Mouse (Mus musculus) c-Kit-positive CD71-positive TER-119-negative erythroid progenitor cells, embryonic 14.5 days (primary cell): ENCODE measurements around the gene Klhdc10.
A peak's percentile ranks its signal among the peaks of the same experiment; 100 is the strongest.
"Not testable (repeated sequence)": the region's sequence is repeated elsewhere in the genome, so short reads cannot be mapped to it uniquely, and the experiment has no call there.

Experiments
- DNase-seq: peaks from one replicate; pipeline ENCODE4 v3.0.0-alpha.2; 2013; ENCODE audit warnings: low read depth

Gene Klhdc10

DNA sequence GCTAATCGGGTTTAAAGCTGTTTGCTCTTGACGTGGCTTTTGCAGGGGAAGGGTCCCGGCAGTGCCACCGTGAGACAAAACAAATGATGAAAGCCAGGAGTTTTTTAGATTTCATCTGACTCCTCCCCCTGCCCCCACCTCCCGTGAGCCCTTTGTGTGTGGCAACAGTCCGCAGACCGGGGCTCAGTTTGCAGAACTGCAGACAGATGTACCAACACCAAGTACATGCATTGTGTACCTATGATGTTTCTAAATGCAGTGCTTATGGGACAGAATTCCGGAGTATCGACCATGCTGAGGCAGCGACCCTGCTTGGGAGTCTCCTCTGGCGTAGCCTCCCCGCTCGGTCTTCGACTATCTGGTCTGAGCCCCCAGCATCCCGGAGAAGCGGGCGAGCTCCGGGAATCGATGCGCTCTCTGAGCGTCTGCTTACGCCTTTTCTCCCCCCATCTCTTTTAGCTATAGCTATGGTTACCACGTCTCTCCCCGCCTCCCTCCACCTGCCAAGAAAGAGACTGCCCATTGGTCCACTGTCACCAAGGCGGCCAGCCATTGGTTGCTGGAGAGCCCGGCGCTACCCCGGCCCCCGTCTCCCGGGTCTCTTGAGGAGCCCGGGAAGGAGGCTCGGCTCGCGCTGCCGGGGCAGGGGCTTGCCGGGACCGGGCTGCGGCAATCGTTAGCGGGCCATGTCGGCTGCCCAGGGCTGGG lies at the start of gene Klhdc10:
Gene Klhdc10 (plus strand): TSS at position 561 of the 708 bp plus-strand sequence.
- peak; percentile 97 for DNase-seq

DNA sequence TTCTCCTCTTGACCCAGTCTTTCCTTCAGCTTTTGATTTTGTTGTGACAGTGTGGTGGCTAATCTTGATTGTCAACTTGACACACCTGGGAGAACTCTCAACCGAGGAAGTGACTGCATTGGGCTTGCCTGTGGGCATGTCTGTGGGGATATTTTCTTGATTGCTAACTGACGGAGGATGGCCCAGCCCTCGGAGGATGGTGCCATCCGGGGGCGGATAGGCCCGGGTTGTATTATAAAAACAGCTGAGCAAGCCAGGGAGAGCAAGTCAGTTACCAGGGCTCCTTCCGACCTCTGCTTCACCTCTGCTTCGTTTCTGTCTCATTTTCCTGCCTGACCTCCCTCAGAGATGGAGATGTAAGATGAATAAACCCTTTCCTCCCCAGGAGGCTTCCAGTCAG lies 48.9 kb upstream of the Klhdc10 start:
- DNase-seq: no peak

DNA sequence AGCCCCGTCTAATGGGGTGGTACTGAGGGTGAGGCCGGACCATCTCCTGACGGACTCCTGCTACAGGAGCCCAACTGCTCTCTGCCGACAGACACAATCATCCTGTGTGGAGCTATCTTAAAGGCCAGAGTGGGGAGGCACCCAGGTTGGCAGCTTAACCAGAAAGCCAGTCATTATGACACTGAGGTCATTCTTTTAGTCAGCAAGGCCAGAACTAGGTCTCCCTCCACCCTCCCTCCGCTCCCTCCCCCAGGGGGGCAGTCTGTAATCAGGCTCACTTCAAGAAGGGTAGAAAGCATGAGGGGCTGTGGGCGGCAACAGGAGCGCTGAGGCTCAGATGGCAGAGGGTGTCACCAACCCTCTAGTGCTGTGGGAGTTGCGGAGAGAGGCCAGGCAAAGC lies 48.0 kb upstream of the Klhdc10 start:
- no peak for DNase-seq

DNA sequence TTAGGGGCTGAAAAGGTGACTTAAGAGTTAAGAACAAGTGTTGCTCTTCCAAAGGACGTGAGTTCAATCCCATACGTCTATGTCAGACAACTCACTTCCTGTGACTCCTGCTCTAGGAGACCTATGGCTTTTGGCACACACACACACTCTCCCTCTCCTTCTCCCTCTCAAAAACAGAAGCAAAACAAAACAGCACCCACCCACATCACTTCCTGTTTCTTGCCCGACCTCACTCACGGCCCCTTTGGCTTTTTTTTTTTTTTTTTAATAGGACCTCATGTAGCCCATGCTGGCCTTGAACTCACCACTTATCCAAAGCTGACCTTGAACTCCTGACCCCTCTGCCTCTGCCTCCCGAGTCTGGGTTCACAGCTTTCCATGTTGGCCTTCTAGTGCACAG lies 46.9 kb upstream of the Klhdc10 start:
- DNase-seq: no peak

- DNase-seq: no peak
Measured at GRCm38 (mm10) chr6:30355701-30356100, 46.0 kb upstream of the Klhdc10 start.

DNA sequence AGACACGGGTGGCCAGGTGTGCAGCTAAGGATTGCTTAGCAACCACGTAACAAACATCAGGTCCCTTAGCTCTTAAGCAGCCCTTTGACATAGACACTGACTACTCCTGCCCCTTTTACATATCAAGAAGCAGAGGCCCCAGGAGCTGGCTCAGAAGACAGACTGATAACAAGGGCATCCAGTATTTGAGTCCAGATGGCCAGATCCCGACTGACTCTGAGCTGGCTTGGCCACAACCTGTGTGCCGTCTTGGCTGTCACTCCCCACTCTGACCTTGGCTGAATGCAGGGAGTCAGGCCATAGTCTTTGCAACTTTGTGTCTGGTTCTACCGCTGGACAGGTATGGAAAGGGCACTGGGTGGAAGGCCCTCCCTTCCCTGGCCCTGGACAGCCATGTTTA lies 45.5 kb upstream of the Klhdc10 start:
- no peak for DNase-seq

GRCm38 (mm10) chr6:30356680-30357079 lies 45.0 kb upstream of the Klhdc10 start:
- DNase-seq: no peak

GRCm38 (mm10) chr6:30357561-30358177 lies 44.0 kb upstream of the Klhdc10 start:
- DNase-seq: peak; percentile 71

GRCm38 (mm10) chr6:30359762-30360509 lies 41.7 kb upstream of the Klhdc10 start:
- DNase-seq: no peak

DNA sequence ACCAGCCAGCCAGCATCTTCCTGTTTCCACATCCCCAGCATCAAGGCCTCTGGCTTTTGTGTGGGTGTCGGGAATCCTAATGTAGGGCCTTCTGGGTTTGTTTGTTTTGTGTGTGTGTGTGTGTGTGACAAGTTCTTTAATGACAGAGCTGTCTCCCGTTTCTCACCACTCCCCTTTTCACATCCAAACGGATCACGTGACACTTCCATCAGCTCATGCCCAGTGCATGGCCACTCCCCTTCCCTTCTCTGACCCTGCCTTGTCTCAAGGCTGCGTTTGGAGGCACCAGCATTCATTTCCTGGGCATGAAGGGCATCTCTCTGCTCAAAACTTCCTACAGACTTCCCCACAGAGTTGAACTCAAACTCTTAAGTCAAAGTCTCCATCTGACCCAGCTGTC lies 37.9 kb upstream of the Klhdc10 start:
- DNase-seq: no peak

- no peak for DNase-seq
Measured at GRCm38 (mm10) chr6:30369291-30369690, 32.4 kb upstream of the Klhdc10 start.

DNA sequence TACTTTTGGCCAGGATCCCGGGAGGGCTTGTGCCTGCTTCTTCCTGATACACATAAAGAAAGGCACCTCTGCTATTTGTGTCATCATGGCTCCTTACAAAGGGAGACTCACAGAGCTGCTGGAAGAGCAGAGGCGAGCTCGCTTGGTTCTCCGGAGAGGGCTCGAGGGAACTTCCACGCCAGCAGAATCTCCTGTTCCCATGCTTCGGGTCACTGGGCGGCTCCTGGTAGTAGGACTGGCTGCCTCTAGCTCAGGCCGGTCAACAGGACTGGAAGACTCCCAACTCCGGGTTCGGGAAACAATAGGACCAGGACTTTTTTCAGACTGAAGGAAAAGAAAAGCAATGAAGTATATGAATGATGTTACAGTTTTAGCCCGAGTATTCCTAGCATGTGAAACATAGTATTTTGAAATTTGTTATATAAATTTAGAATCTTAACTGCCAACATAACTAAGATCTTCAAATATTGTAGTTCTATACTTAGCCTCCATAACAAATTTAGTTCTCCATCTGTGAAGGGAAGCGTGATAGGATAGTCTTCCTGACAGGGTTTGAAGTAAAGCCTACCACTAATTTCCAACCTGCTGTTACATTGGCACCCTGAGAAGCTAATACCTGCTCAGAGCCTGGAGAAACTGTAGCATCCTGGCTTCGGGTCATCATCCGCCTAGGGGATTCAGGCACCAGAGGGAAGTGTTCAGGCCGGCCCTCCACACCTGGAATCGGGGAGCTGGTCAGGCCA lies 28.9 kb upstream of the Klhdc10 start:
- no peak for DNase-seq

DNA sequence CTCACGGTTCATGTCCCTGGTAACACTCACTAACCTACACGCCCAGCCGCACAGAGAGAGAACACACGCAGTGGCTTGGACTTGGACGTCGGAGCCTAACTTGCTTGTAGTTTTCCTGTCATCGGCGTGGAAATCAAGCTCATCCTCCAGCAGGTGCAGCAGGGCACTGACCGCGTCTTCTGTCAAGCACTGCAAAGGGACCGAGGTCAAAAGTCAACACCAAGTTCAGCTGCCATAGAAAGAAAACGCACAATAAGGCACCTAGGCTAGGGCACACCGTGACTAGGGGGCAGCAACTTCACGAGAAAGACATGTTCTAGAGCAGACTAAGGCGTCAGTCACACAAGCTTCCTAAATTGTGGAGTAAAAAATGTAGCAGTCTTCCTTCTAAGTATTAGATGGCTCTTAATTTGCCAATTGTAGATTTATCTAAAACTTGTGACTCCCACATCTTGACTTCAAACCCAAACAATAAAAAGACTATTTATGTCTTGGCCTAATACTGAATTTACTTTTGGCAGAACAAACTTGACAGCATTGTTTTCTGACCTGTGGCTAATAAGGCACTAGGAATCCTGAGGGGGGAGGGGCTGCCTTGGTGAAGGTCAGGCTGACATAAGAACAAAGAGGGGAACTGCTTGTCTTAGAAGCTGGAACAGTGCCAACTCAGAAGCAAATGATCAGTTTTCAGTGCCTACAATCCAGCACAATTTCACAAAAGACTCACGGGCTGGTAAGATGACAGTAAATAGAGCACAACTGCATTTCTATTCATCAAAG lies 26.7 kb upstream of the Klhdc10 start:
- DNase-seq: no peak

- no peak for DNase-seq
Measured at GRCm38 (mm10) chr6:30375791-30376190, 25.9 kb upstream of the Klhdc10 start.

DNA sequence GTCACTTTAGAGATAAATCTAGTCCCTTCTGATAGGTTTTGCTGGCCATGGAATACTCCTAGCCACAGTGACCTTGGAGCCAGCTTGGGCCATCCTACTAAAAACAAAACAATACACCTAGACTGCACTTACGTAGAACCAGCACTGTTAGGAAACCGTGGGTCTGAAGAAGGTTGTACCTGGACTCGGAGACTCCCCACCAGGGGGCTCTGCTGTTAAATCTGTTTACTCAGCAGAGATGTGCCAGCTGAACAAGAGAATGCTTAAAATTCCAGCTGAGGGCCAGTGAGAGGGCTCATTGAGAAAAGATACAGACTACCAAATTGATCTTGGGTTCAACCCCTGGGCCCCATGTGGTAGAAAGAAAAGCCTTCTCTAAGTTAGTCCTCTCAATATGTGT lies 20.6 kb upstream of the Klhdc10 start:
- DNase-seq: no peak

GRCm38 (mm10) chr6:30390271-30390670 lies 11.4 kb upstream of the Klhdc10 start:
- DNase-seq: not testable (repeated sequence)

DNA sequence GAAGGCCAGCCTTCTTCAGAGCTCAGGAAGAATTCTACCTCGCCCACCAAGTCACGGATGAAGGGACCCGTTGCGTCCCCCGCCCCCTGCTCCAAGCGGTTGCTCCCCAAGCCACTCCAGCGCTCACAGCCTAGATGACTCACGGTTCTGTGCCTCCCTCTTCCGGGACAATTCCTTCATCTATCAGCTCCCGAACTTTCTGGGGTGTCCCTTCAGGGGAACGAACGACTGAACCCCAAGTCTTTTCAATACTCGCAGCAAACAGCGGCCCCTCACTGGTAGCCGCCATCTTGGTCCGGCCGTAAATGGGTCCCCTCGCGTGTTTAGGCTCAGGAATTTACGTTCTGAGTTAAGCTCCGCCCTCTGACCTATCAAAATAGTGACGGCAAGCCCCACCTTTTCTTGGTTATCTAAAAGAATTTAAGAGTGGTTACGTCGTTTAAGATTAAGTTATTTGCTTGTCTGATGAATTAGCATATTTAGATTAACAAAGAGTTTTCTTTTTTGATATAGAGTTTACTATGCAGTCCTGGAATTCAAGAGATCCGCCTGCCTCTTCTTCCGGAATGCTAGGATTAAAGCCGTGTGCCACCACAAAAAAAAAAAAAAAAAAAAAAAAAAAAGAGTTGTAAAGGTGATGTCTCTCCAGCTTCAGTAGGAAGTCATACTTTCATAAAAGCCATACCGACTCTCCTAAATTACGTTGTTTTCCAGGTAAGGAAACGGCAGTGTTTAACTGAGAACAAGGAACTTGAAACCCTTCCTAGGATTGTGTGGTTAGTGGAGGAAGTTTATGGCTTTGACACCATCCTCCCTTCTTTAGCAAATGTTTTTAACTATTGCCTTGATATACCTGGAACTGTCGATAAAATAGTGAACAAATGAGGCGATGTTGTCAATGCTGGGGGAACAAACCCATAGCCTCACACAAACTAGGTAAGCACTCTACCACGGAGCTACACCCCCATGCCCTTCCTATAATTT lies 10.7 kb upstream of the Klhdc10 start, which contains the start of gene Zc3hc1:
Gene Zc3hc1 (minus strand): TSS at position 315 of the 984 bp plus-strand sequence.
- DNase-seq: peak; percentile 90

- no peak for DNase-seq
Measured at GRCm38 (mm10) chr6:30391996-30392395, 9.7 kb upstream of the Klhdc10 start.

DNA sequence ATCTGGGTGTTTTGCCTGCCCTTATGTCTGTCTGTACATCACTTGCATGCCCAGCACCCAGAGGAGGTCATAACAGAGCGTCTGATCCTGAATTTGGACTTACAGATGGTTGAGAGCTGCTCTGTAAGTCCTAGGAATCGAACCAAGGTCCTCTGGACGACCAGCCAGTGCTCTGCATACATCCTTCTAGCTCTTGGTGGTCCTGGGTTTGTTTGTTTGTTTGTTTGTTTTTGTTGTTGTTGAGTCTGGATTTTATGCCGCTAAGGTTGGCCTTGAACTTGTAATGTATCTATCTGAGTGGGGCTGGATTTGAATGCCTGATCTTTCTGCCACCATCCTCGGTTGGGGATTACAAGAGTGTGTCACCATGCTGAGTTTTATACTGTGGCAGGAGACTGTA lies 1.5 kb upstream of the Klhdc10 start:
- DNase-seq: no peak

- no peak for DNase-seq
Measured at GRCm38 (mm10) chr6:30400716-30401115, 952 bp upstream of the Klhdc10 start.
